Mouse (Mus musculus) midbrain, embryonic 16.5 days (tissue): ENCODE data around the gene Cacna1d. TPM values are rescaled to one million over a fixed set of nuclear protein-coding genes. Genes with fewer than 3 reads are reported as not detected.

Experiments used
- ATAC-seq: fragments of 200-750 bp; cut with Nextera tagmentation; 2 replicates; pipeline ENCODE4 v1.8.0; 2017; ENCODE audit warnings: moderate TSS enrichment
- H3K27ac ChIP-seq: fragments of 300-500 bp; sonication (generic); 2 replicates; pipeline ENCODE4 v1.5.1; 2014; ENCODE audit warnings: mild to moderate bottlenecking, low read length, mixed read lengths
- H3K27me3 ChIP-seq: fragments of 300-500 bp; sonication (generic); 2 replicates; pipeline ENCODE4 v1.6.1; 2014; ENCODE audit warnings: low read depth, low read length, mixed read lengths; ENCODE audit not compliant: control insufficient read depth, insufficient read depth
- H3K36me3 ChIP-seq: fragments of 300-500 bp; sonication (generic); 2 replicates; pipeline ENCODE4 v1.6.1; 2014; ENCODE audit warnings: mild to moderate bottlenecking, low read length, moderate library complexity, mixed read lengths; ENCODE audit not compliant: control insufficient read depth, insufficient read depth
- H3K4me1 ChIP-seq: fragments of 300-500 bp; sonication (generic); 2 replicates; pipeline ENCODE4 v1.6.1; 2014; ENCODE audit warnings: mild to moderate bottlenecking, low read length, mixed read lengths; ENCODE audit not compliant: control insufficient read depth, insufficient read depth
- H3K4me2 ChIP-seq: fragments of 300-500 bp; sonication (generic); 2 replicates; pipeline ENCODE4 v1.6.1; 2014; ENCODE audit warnings: mild to moderate bottlenecking, low read length, mixed read lengths
- H3K4me3 ChIP-seq: fragments of 300-500 bp; sonication (generic); 2 replicates; pipeline ENCODE4 v1.5.1; 2014; ENCODE audit warnings: low read depth, mild to moderate bottlenecking, low read length, moderate library complexity, mixed read lengths
- H3K9ac ChIP-seq: fragments of 300-500 bp; sonication (generic); 2 replicates; pipeline ENCODE4 v1.6.1; 2014; ENCODE audit warnings: low read depth, low read length, mixed read lengths
- H3K9me3 ChIP-seq: fragments of 300-500 bp; sonication (generic); replicated peaks from 2 replicates; pipeline ENCODE4 v1.6.1; 2014; ENCODE audit warnings: mild to moderate bottlenecking, low read length, mixed read lengths; ENCODE audit not compliant: control insufficient read depth, poor library complexity, severe bottlenecking
- WGBS: fragments of 180-500 bp; shearing (Covaris S2); extraction: QIAGEN DNeasy Blood & Tissue Kit; methylation state at CpG from one replicate; pipeline ENCODE4 v1.1.7; 2014; 5-methylcytosine and 5-hydroxymethylcytosine counted together
- polyA plus RNA-seq: library from polyadenylated mRNA; unstranded; fragments of >200 nt; fragmentation: Nextera tagmentation; extraction: Ambion mirVana; gene quantifications from 2 replicates; pipeline ENCODE4 v1.2.1, GENCODE M21; 2015

The Cacna1d gene
- polyA plus RNA-seq, 1 experiment from 2014 or later: 10.5 TPM

GRCm38 (mm10) chr14:30092426-30092825 is 398.8 kb downstream of the Cacna1d start:
- Histone ChIP-seq H3K9me3 (no peaks in the 10 kb centered on the region), H3K27me3 (no peaks in the 10 kb centered on the region), H3K9ac (no peak overlapping the region), H3K4me1 (no peaks in the 10 kb centered on the region), H3K4me3 (no peak overlapping the region), H3K36me3 (peaks cover 13% of the 10 kb centered on the region), H3K4me2 (no peak overlapping the region), H3K27ac (no peak overlapping the region)
- WGBS: 92% methylated on average over 4 of the region's 4 CpGs
- no peak for ATAC-seq

- WGBS: 77% methylated on average over 2 of the region's 2 CpGs
- H3K4me2 ChIP-seq: no peak overlapping the region
- no peak overlapping the region for H3K27ac ChIP-seq
These were observed 399.2 kb downstream of the Cacna1d start for GRCm38 (mm10) chr14:30092021-30092420.

GRCm38 (mm10) chr14:30079729-30080128 is 411.5 kb downstream of the Cacna1d start:
- H3K4me1 ChIP-seq: no peaks in the 10 kb centered on the region
- H3K9me3 ChIP-seq: no peaks in the 10 kb centered on the region
- H3K27me3 ChIP-seq: no peaks in the 10 kb centered on the region
- peaks cover 11% of the 10 kb centered on the region for H3K36me3 ChIP-seq
- WGBS: 82% methylated on average over 4 of the region's 4 CpGs
- H3K27ac ChIP-seq: no peak overlapping the region
- H3K4me2 ChIP-seq: no peak overlapping the region
- H3K4me3 ChIP-seq: no peak overlapping the region
- no peak for ATAC-seq
- H3K9ac ChIP-seq: no peak overlapping the region

More at GRCm38 (mm10) chr14:30092021-30092420, 399.2 kb downstream of the Cacna1d start:
- no peaks in the 10 kb centered on the region for H3K27me3 ChIP-seq
- no peaks in the 10 kb centered on the region for H3K4me1 ChIP-seq
- H3K4me3 ChIP-seq: no peak overlapping the region
- ATAC-seq: no peak
- H3K9me3 ChIP-seq: no peaks in the 10 kb centered on the region
- H3K9ac ChIP-seq: no peak overlapping the region
- H3K36me3 ChIP-seq: peaks cover 10% of the 10 kb centered on the region

GRCm38 (mm10) chr14:30078115-30078808 is 413.0 kb downstream of the Cacna1d start:
- Histone ChIP-seq H3K4me1 (no peaks in the 10 kb centered on the region), H3K9ac (no peak overlapping the region), H3K4me3 (no peak overlapping the region), H3K27me3 (no peaks in the 10 kb centered on the region), H3K4me2 (no peak overlapping the region), H3K27ac (no peak overlapping the region), H3K36me3 (peaks cover 18% of the 10 kb centered on the region), H3K9me3 (no peaks in the 10 kb centered on the region)
- no peak for ATAC-seq
- 83% methylated on average over 15 of the region's 15 CpGs for WGBS

- H3K36me3 ChIP-seq: peaks cover 18% of the 10 kb centered on the region
- no peak overlapping the region for H3K9ac ChIP-seq
- H3K27ac ChIP-seq: no peak overlapping the region
- no peaks in the 10 kb centered on the region for H3K4me1 ChIP-seq
- WGBS: 79% methylated on average over 7 of the region's 7 CpGs
- ATAC-seq: no peak
- no peaks in the 10 kb centered on the region for H3K9me3 ChIP-seq
- no peaks in the 10 kb centered on the region for H3K27me3 ChIP-seq
- H3K4me2 ChIP-seq: no peak overlapping the region
- no peak overlapping the region for H3K4me3 ChIP-seq
These were observed 415.9 kb downstream of the Cacna1d start for GRCm38 (mm10) chr14:30075268-30075887.

GRCm38 (mm10) chr14:30068566-30068965 is 422.7 kb downstream of the Cacna1d start:
- WGBS: 71% methylated on average over 3 of the region's 3 CpGs
- peaks cover 11% of the 10 kb centered on the region; the same call in 1 of the 2 replicates for H3K36me3 ChIP-seq
- no peak overlapping the region for H3K4me3 ChIP-seq
- H3K9ac ChIP-seq: no peak overlapping the region
- H3K9me3 ChIP-seq: no peaks in the 10 kb centered on the region
- H3K4me1 ChIP-seq: no peaks in the 10 kb centered on the region
- ATAC-seq: no peak
- H3K27me3 ChIP-seq: no peaks in the 10 kb centered on the region
- no peak overlapping the region for H3K4me2 ChIP-seq
- H3K27ac ChIP-seq: no peak overlapping the region

- Histone ChIP-seq H3K4me2 (no peak overlapping the region), H3K9ac (no peak overlapping the region), H3K4me3 (no peak overlapping the region), H3K9me3 (no peaks in the 10 kb centered on the region), H3K27ac (no peak overlapping the region), H3K4me1 (no peaks in the 10 kb centered on the region), H3K36me3 (peaks cover 4% of the 10 kb centered on the region; the same call in 1 of the 2 replicates), H3K27me3 (no peaks in the 10 kb centered on the region)
- ATAC-seq: no peak
- 86% methylated on average over 12 of the region's 12 CpGs for WGBS
These were observed 424.5 kb downstream of the Cacna1d start for GRCm38 (mm10) chr14:30066752-30067151.

- Histone ChIP-seq H3K36me3 (no peaks in the 10 kb centered on the region; the same call in 1 of the 2 replicates), H3K4me1 (no peaks in the 10 kb centered on the region), H3K27me3 (no peaks in the 10 kb centered on the region), H3K27ac (no peak overlapping the region), H3K9ac (no peak overlapping the region), H3K4me2 (no peak overlapping the region), H3K9me3 (no peaks in the 10 kb centered on the region), H3K4me3 (no peak overlapping the region)
- 85% methylated on average over 2 of the region's 2 CpGs for WGBS
- ATAC-seq: no peak
These were observed 426.4 kb downstream of the Cacna1d start for GRCm38 (mm10) chr14:30064864-30065263.

- no peaks in the 10 kb centered on the region for H3K36me3 ChIP-seq
- H3K4me2 ChIP-seq: no peak overlapping the region
- H3K4me3 ChIP-seq: no peak overlapping the region
- 52% methylated on average over 13 of the region's 13 CpGs for WGBS
- no peaks in the 10 kb centered on the region for H3K9me3 ChIP-seq
- 0 out of 2 replicates have a peak, but pooled peaks cover 4% of the 10 kb centered on the region for H3K4me1 ChIP-seq
- no peak overlapping the region for H3K9ac ChIP-seq
- peak; percentile 91 for ATAC-seq
- H3K27ac ChIP-seq: 0 out of 2 replicates have a peak overlapping the region, but pooled peaks have one; percentile 24
- H3K27me3 ChIP-seq: no peaks in the 10 kb centered on the region
These were observed 435.1 kb downstream of the Cacna1d start for GRCm38 (mm10) chr14:30056031-30056766.
